Mouse (Mus musculus) left cerebral cortex, adult 2 months (tissue): Measurements from ENCODE around the gene Smad1. TPM values are rescaled to one million over a fixed set of nuclear protein-coding genes. Genes with fewer than 3 reads are reported as not detected.

Experiments
- DNase-seq, 2 experiments: peaks; one replicate each; pipeline ENCODE4 v3.0.0; 2021 to 2022; ENCODE audit warnings: low spot score in 2 of 2, mixed read lengths in 1 of 2; ENCODE audit errors: extremely low spot score in 1 of 2
- H3K27ac ChIP-seq: fragments of 200-600 bp; 2 replicates; pipeline ENCODE4 v1.8.1; 2022
- H3K4me3 ChIP-seq: fragments of 200-600 bp; 2 replicates; pipeline ENCODE4 v1.8.1; 2022
- CTCF ChIP-seq: fragments of 200-600 bp; IDR thresholded peaks from 2 replicates; pipeline ENCODE4 v1.8.1; 2022; ENCODE audit warnings: antibody characterized with exemption, mild to moderate bottlenecking, moderate library complexity
- intact Hi-C: fragments of 180-260 bp; cut with DNase I; formaldehyde crosslinking; loops from one replicate; pipeline ENCODE4 v1.15.1; 2025
- total RNA-seq, 2 experiments: library from RNA; stranded (reverse); gene quantifications; 2 replicates each; pipeline ENCODE4 v1.2.3; 2021

The Smad1 gene
- total RNA-seq, 2 experiments from 2014 or later, result 30.8 to 32.9 TPM

- no peak for TF ChIP-seq CTCF
- intact Hi-C loops, result no loop called here
Observed at GRCm38 (mm10) chr8:79323121-79323520, 76.2 kb downstream of the Smad1 start.

GRCm38 (mm10) chr8:79310801-79311200 lies 88.5 kb downstream of the Smad1 start:
- no peak overlapping the region for H3K27ac ChIP-seq
- intact Hi-C loops, result no loop called here
- TF ChIP-seq CTCF, result no peak
- H3K4me3 ChIP-seq, result no peak overlapping the region
- DNase-seq, result no peak

More at GRCm38 (mm10) chr8:79323121-79323520, 76.2 kb downstream of the Smad1 start:
- no peak for DNase-seq
- no peak overlapping the region for H3K27ac ChIP-seq
- no peak overlapping the region for H3K4me3 ChIP-seq

- H3K27ac ChIP-seq, result no peak overlapping the region
- no peak for TF ChIP-seq CTCF
- intact Hi-C loops, result no loop called here
- DNase-seq, result no peak
- H3K4me3 ChIP-seq, result no peak overlapping the region
Observed at GRCm38 (mm10) chr8:79305941-79306340, 93.4 kb downstream of the Smad1 start.

GRCm38 (mm10) chr8:79301548-79301947 lies 97.8 kb downstream of the Smad1 start:
- DNase-seq, result no peak

GRCm38 (mm10) chr8:79299704-79300103 lies 99.6 kb downstream of the Smad1 start:
- TF ChIP-seq CTCF, result peak; percentile 21
- DNase-seq, result no peak
- no peak overlapping the region for H3K27ac ChIP-seq
- intact Hi-C loops, result no loop called here
- no peak overlapping the region for H3K4me3 ChIP-seq

More at GRCm38 (mm10) chr8:79301548-79301947, 97.8 kb downstream of the Smad1 start:
- no peak overlapping the region for H3K4me3 ChIP-seq
- intact Hi-C loops, result no loop called here
- TF ChIP-seq CTCF, result no peak
- no peak overlapping the region for H3K27ac ChIP-seq

GRCm38 (mm10) chr8:79297763-79298162 lies 101.6 kb downstream of the Smad1 start:
- Histone ChIP-seq H3K27ac (no peak overlapping the region), H3K4me3 (no peak overlapping the region)
- intact Hi-C loops, result loop anchor here (1.0 kb wide), 2 partner anchors 192 to 288 kb away; no protein-coding TSS in a partner anchor
- peak; percentile 91 for TF ChIP-seq CTCF
- peak; percentile 60 to 68 for DNase-seq

- peak overlapping the region; percentile 98 for H3K27ac ChIP-seq
- H3K4me3 ChIP-seq, result peak overlapping the region; percentile 75
- intact Hi-C loops, result loop anchor here (2.0 kb wide), 1 partner anchor 475 kb away; the partner anchor contains the start of gene Lsm6
- no peak for DNase-seq
- no peak for TF ChIP-seq CTCF
Observed at GRCm38 (mm10) chr8:79295276-79296105, 103.8 kb downstream of the Smad1 start.

GRCm38 (mm10) chr8:79294610-79295275 lies 104.6 kb downstream of the Smad1 start, which contains the start of gene Mmaa:
Gene Mmaa, minus strand, starts transcription at chr8:79294937.
- Histone ChIP-seq H3K4me3 (peak within 1 kb of the TSS; percentile 75), H3K27ac (peak within 1 kb of the TSS; percentile 98)
- peak; percentile 97 for DNase-seq
- intact Hi-C loops, result loop anchor here (1.0 to 5.0 kb wide), 6 partner anchors 105 to 474 kb away; partner anchors contain the start of genes Lsm6, Otud4 and Smad1
- peak; percentile 60 for TF ChIP-seq CTCF

- intact Hi-C loops, result loop anchor here (1.0 to 5.0 kb wide), 6 partner anchors 105 to 473 kb away; partner anchors contain the start of genes Lsm6, Otud4 and Smad1
- H3K27ac ChIP-seq, result peak overlapping the region; percentile 98
Observed at GRCm38 (mm10) chr8:79293841-79294240, 105.5 kb downstream of the Smad1 start.

GRCm38 (mm10) chr8:79292712-79293264 lies 106.5 kb downstream of the Smad1 start:
- intact Hi-C loops, result loop anchor here (5.0 kb wide), 2 partner anchors 125 to 150 kb away; no protein-coding TSS in a partner anchor
- no peak overlapping the region for H3K27ac ChIP-seq
- no peak for DNase-seq
- H3K4me3 ChIP-seq, result no peak overlapping the region
- no peak for TF ChIP-seq CTCF

More at GRCm38 (mm10) chr8:79293841-79294240, 105.5 kb downstream of the Smad1 start:
- H3K4me3 ChIP-seq, result peak overlapping the region; percentile 75
- no peak for DNase-seq
- no peak for TF ChIP-seq CTCF

- TF ChIP-seq CTCF, result no peak
- intact Hi-C loops, result no loop called here
- H3K4me3 ChIP-seq, result no peak overlapping the region
- no peak overlapping the region for H3K27ac ChIP-seq
- no peak for DNase-seq
Observed at GRCm38 (mm10) chr8:79289592-79289991, 109.7 kb downstream of the Smad1 start.

- DNase-seq, result no peak
- no peak overlapping the region for H3K27ac ChIP-seq
- intact Hi-C loops, result no loop called here
- H3K4me3 ChIP-seq, result no peak overlapping the region
- TF ChIP-seq CTCF, result no peak
Observed at GRCm38 (mm10) chr8:79288681-79289080, 110.6 kb downstream of the Smad1 start.

Other genes with a start within 250 kb of the Smad1 start
- gene 1700011L22Rik, start 150.9 kb downstream of the Smad1 start, total RNA-seq, result not detected
- 10 to 100 TPM; 26.6 to 29.5 TPM for gene Mmaa, start 104.6 kb downstream of the Smad1 start, total RNA-seq
- gene Otud4, start 240.1 kb upstream of the Smad1 start, total RNA-seq, result 10 to 100 TPM; 37.3 to 41.0 TPM